Mouse (Mus musculus) lung, adult 2 months (tissue): Measurements from ENCODE around the gene Cish.

ENCODE experiments used
- CTCF ChIP-seq: fragments of 200-500 bp; IDR thresholded peaks from 2 replicates; pipeline ENCODE4 v1.5.1; 2011; ENCODE audit warnings: mild to moderate bottlenecking, low read length, control low read depth; ENCODE audit not compliant: insufficient read depth
- POLR2A ChIP-seq: fragments of 200-500 bp; IDR thresholded peaks from 2 replicates; pipeline ENCODE4 v1.6.1; 2011; ENCODE audit warnings: low read depth, mild to moderate bottlenecking, control low read depth, low read length, borderline replicate concordance; ENCODE audit errors: extremely low read depth

DNA sequence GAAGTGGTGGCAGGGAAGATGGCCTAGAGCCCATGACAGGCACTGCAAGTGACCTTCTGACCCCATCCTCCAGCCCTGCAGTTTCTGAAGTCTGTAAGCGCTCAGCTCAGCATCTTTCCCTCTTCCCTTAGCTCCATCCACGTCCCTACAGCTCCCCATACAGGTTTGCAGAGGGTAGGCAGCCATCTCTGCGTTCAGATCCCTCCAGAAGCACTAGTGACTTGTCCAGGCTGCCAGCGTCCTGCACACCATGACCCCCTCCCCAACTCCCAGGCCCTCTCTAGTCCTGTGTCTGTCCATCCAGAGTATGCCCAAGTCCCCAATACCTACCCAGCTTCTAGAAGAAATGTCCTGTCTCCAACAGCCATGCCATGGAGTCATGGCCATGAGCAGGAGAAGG, 17.7 kb upstream of the Cish start:
- TF ChIP-seq POLR2A (no peak), CTCF (no peak)
